Mouse (Mus musculus): ENCODE data around the gene Sqstm1. TPM values are rescaled to one million over a fixed set of nuclear protein-coding genes. Genes with fewer than 3 reads are reported as not detected.

The Sqstm1 gene
- total and polyA plus RNA-seq, 3 experiments = 202 to 579 (median 456) TPM

DNA sequence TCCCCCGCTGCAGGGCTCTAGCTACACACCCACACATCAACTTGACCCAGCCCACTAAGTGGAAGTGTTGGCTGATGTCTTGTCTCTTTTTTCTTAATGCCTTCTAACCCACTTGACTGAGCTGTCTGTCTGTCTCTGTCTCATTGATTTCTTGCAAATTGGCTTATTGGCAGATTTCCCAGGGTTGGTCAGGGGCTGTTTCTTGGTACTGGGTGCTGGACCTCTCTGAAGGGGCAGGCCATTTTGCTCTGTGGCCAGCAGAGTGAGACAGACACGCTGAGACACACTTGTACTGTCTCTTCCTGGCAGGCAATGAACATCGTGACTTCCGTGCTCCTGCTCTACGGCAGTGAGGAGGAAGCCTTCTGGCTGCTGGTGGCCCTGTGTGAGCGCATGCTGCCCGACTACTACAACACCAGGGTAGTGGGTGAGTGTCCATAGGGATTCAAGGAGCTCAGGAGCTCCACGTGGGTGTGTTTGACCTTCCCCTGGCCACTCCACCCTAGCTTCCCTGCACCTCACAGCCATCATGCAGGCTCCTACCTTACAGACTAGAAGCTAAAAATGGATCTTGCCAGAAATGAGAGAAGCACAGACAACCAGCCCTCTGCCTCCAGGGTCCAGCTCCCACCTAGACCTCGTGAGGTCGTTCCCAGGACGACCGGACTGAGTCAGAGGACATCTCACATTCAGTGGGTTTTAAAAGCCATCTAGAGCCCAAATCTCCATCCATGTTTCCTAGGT, 55.7 kb downstream of the Sqstm1 start:
- no peak for TF ChIP-seq RCOR1 (conservative IDR thresholded peaks at IDR 0.05; ENCODE audit: low read depth, low read length)
- TF ChIP-seq EP300 (IDR thresholded peaks at IDR 0.05; ENCODE audit: low read length) = no peak
- no peak for TF ChIP-seq KAT2A (IDR thresholded peaks at IDR 0.05; ENCODE audit: insufficient replicate concordance, low read length)
- no peak for TF ChIP-seq ZMIZ1 (IDR thresholded peaks at IDR 0.05; ENCODE audit: low read depth, low read length)
- TF ChIP-seq BHLHE40 (IDR thresholded peaks at IDR 0.05; ENCODE audit: low read depth, low read length) = no peak
- TF ChIP-seq USF2 (conservative IDR thresholded peaks at IDR 0.05; ENCODE audit: low read depth, low read length) = no peak
- no peak for TF ChIP-seq MAX (IDR thresholded peaks at IDR 0.05; ENCODE audit: low read length)
- no peak for TF ChIP-seq CTCF (conservative IDR thresholded peaks at IDR 0.05 in 1 of 2, IDR thresholded peaks at IDR 0.05 in 1 of 2; ENCODE audit: low read depth in 2 of 2, low read length in 2 of 2)
- TF ChIP-seq IRF4 (IDR thresholded peaks at IDR 0.05; ENCODE audit: low read depth, low read length) = no peak
- no peak for TF ChIP-seq E2F4 (IDR thresholded peaks at IDR 0.05; ENCODE audit: insufficient replicate concordance, low read depth, low read length)
- no peak for TF ChIP-seq RAD21 (IDR thresholded peaks at IDR 0.05; ENCODE audit: low read depth, low read length)
- dilution Hi-C loops (cut with MboI; ENCODE audit: extremely low pct_ligation_motif_present, extremely low pct_unique_long_range_greater_than_20kb, low sequenced_read_pairs) = no loop called here
- Histone ChIP-seq H3K79me2 (replicated peaks; ENCODE audit: control insufficient read depth, extremely low read depth, insufficient read depth, poor library complexity, severe bottlenecking) (no peaks in the 10 kb centered on the region), H3K27me3 (replicated peaks) (no peaks in the 10 kb centered on the region), H3K4me2 (ENCODE audit: insufficient read depth, low read depth, poor library complexity, severe bottlenecking) (no peak overlapping the region), H3K36me3 (replicated peaks in 1 of 2; ENCODE audit: control insufficient read depth in 1 of 2, insufficient read depth in 1 of 2, low read length in 1 of 2) (peaks cover 76 to 96% of the 10 kb centered on the region in 2 experiments), H3K27ac (ENCODE audit: insufficient read depth, low read depth) (no peak overlapping the region), H3K9me3 (replicated peaks; ENCODE audit: low read length) (no peaks in the 10 kb centered on the region), H3K9ac (ENCODE audit: insufficient read depth, low read depth) (no peak overlapping the region), H3K4me3 (replicated peaks in 1 of 3; ENCODE audit: low read depth in 2 of 3, low read length in 2 of 3, poor library complexity in 1 of 3) (no peak overlapping the region), H3K4me1 (ENCODE audit: control insufficient read depth in 1 of 2, insufficient read depth in 2 of 2) (0 out of 4 replicates have a peak, but pooled peaks cover 0 to 4% of the 10 kb centered on the region in 2 experiments)
- no peak for DNase-seq (ENCODE audit: extremely low read depth)
- in situ Hi-C loops (cut with MboI; ENCODE audit: low pct_ligation_motif_present, low pct_unique_long_range_greater_than_20kb, low sequenced_read_pairs) = no loop called here

DNA sequence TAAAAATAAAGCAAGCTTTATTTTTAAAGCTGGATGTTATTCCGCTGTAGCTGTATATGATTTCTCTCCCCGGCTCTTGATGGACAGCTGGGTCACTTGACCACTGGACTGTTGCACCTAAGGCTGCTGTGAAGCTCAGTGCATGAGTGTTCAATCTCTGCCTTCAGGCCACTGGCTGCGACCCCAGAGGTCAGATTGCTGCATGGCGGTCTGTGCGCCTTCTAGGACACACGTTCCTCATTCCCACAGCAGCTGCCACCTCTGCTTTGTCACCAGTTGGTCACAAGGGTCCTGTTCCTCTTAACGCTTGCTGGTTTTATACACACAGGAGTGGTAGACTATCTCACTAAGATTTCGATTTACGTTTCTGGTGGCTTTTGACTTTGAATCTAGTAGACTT, 56.5 kb downstream of the Sqstm1 start:
- dilution Hi-C loops (cut with MboI; ENCODE audit: extremely low pct_ligation_motif_present, extremely low pct_unique_long_range_greater_than_20kb, low sequenced_read_pairs) = no loop called here
- no peaks in the 10 kb centered on the region for H3K9me3 ChIP-seq (replicated peaks; ENCODE audit: low read length)
- TF ChIP-seq ZKSCAN1 (IDR thresholded peaks at IDR 0.05; ENCODE audit: borderline replicate concordance, low read depth, low read length) (no peak), ZNF384 (IDR thresholded peaks at IDR 0.05; ENCODE audit: low read depth, low read length) (no peak), POLR2A (IDR thresholded peaks at IDR 0.05; ENCODE audit: low read depth, low read length) (no peak), GABPA (IDR thresholded peaks at IDR 0.05; ENCODE audit: insufficient replicate concordance, low read depth, low read length) (no peak), USF1 (IDR thresholded peaks at IDR 0.05; ENCODE audit: low read depth, low read length) (no peak), MAFK (IDR thresholded peaks at IDR 0.05; ENCODE audit: insufficient replicate concordance, low read length) (no peak), MEF2A (IDR thresholded peaks at IDR 0.05; ENCODE audit: borderline replicate concordance, low read depth, low read length) (no peak), IRF4 (IDR thresholded peaks at IDR 0.05; ENCODE audit: low read depth, low read length) (no peak), E2F4 (IDR thresholded peaks at IDR 0.05; ENCODE audit: insufficient replicate concordance, low read depth, low read length) (no peak), POLR2AphosphoS2 (IDR thresholded peaks at IDR 0.05; ENCODE audit: low read depth, low read length) (no peak), RAD21 (IDR thresholded peaks at IDR 0.05; ENCODE audit: low read depth, low read length) (no peak), JUND (conservative IDR thresholded peaks at IDR 0.05; ENCODE audit: low read depth, low read length) (no peak), MAZ (IDR thresholded peaks at IDR 0.05; ENCODE audit: low read depth, low read length) (no peak), NELFE (IDR thresholded peaks at IDR 0.05; ENCODE audit: low read depth, low read length) (no peak), RCOR1 (conservative IDR thresholded peaks at IDR 0.05; ENCODE audit: low read depth, low read length) (no peak), UBTF (IDR thresholded peaks at IDR 0.05; ENCODE audit: low read depth, low read length) (no peak), TCF12 (IDR thresholded peaks at IDR 0.05; ENCODE audit: low read depth, low read length) (no peak), MXI1 (IDR thresholded peaks at IDR 0.05; ENCODE audit: low read depth, low read length) (no peak), ETS1 (conservative IDR thresholded peaks at IDR 0.05; ENCODE audit: low read depth, low read length) (no peak), ZMIZ1 (IDR thresholded peaks at IDR 0.05; ENCODE audit: low read depth, low read length) (no peak)
- no peaks in the 10 kb centered on the region for H3K79me2 ChIP-seq (replicated peaks; ENCODE audit: control insufficient read depth, extremely low read depth, insufficient read depth, poor library complexity, severe bottlenecking)
- H3K4me1 ChIP-seq (ENCODE audit: control insufficient read depth in 1 of 2, insufficient read depth in 2 of 2) = 0 out of 4 replicates have a peak, but pooled peaks cover 0 to 4% of the 10 kb centered on the region in 2 experiments
- H3K9ac ChIP-seq (ENCODE audit: insufficient read depth, low read depth) = no peak overlapping the region
- in situ Hi-C loops (cut with MboI; ENCODE audit: low pct_ligation_motif_present, low pct_unique_long_range_greater_than_20kb, low sequenced_read_pairs) = no loop called here
- no peak overlapping the region for H3K4me3 ChIP-seq (replicated peaks in 1 of 3; ENCODE audit: low read depth in 2 of 3, low read length in 2 of 3, poor library complexity in 1 of 3)
- H3K27ac ChIP-seq (ENCODE audit: insufficient read depth, low read depth) = no peak overlapping the region
- peaks cover 84 to 96% of the 10 kb centered on the region in 2 experiments for H3K36me3 ChIP-seq (replicated peaks in 1 of 2; ENCODE audit: control insufficient read depth in 1 of 2, insufficient read depth in 1 of 2, low read length in 1 of 2)
- no peaks in the 10 kb centered on the region for H3K27me3 ChIP-seq (replicated peaks)
- no peak overlapping the region for H3K4me2 ChIP-seq (ENCODE audit: insufficient read depth, low read depth, poor library complexity, severe bottlenecking)
- no peak for DNase-seq (ENCODE audit: extremely low read depth)
